Mouse (Mus musculus) gastrocnemius, postnatal 10 days (tissue): Measurements from ENCODE around the gene Brd4. TPM values are rescaled to one million over a fixed set of nuclear protein-coding genes. Genes with fewer than 3 reads are reported as not detected.

Experiments used
- DNase-seq: peaks from one replicate; pipeline ENCODE4 v3.0.0; 2021; ENCODE audit warnings: mixed read lengths
- long read RNA-seq, 2 experiments: library from polyadenylated mRNA; stranded (forward); transcript quantifications; one replicate each; pipeline ENCODE4 v2.0.0; 2021
- total RNA-seq, 2 experiments: library from RNA; stranded (reverse); gene quantifications; 2 replicates each; pipeline ENCODE4 v1.2.3; 2021

Brd4 gene
- total RNA-seq: 10 to 100 TPM; 55.4 to 70.2 TPM
- long read RNA-seq, experiment 1, partial matches to known transcripts: 6 of 16 reads
- long read RNA-seq, experiment 1, other reads (novel, unspliced or antisense): 9 of 16 reads
- long read RNA-seq, experiment 2, partial matches to known transcripts: 5 of 10 reads
- long read RNA-seq, experiment 2, other reads (novel, unspliced or antisense): 5 of 10 reads

- peak; percentile 89 for DNase-seq
These were observed at the start of gene Brd4 for GRCm38 (mm10) chr17:32284262-32285137. TSS of gene Brd4 (minus strand) at chr17:32284722.

GRCm38 (mm10) chr17:32333675-32334303, 49.3 kb upstream of the Brd4 start:
- DNase-seq: no peak

GRCm38 (mm10) chr17:32327501-32327900, 43.0 kb upstream of the Brd4 start:
- DNase-seq: no peak

GRCm38 (mm10) chr17:32322809-32323208, 38.3 kb upstream of the Brd4 start:
- no peak for DNase-seq

- no peak for DNase-seq
These were observed 37.3 kb upstream of the Brd4 start for GRCm38 (mm10) chr17:32321836-32322235.

GRCm38 (mm10) chr17:32321390-32321734, 36.8 kb upstream of the Brd4 start:
- DNase-seq: no peak

GRCm38 (mm10) chr17:32320597-32321389, 36.3 kb upstream of the Brd4 start, which contains the start of gene Akap8:
TSS of gene Akap8 (minus strand) at chr17:32321238.
- peak; percentile 93 for DNase-seq

GRCm38 (mm10) chr17:32319950-32320349, 35.4 kb upstream of the Brd4 start:
- DNase-seq: no peak

GRCm38 (mm10) chr17:32317708-32318107, 33.2 kb upstream of the Brd4 start:
- DNase-seq: no peak

GRCm38 (mm10) chr17:32317032-32317431, 32.5 kb upstream of the Brd4 start:
- DNase-seq: no peak

GRCm38 (mm10) chr17:32315560-32315959, 31.0 kb upstream of the Brd4 start:
- DNase-seq: no peak

GRCm38 (mm10) chr17:32313892-32314291, 29.4 kb upstream of the Brd4 start:
- DNase-seq: no peak

- no peak for DNase-seq
These were observed 28.3 kb upstream of the Brd4 start for GRCm38 (mm10) chr17:32312801-32313200.

GRCm38 (mm10) chr17:32307963-32308362, 23.4 kb upstream of the Brd4 start:
- DNase-seq: no peak

GRCm38 (mm10) chr17:32298125-32298524, 13.6 kb upstream of the Brd4 start:
- DNase-seq: no peak

- no peak for DNase-seq
These were observed 11.4 kb upstream of the Brd4 start for GRCm38 (mm10) chr17:32295901-32296300.

- no peak for DNase-seq
These were observed 10.6 kb upstream of the Brd4 start for GRCm38 (mm10) chr17:32295160-32295559.

- no peak for DNase-seq
These were observed 682 bp upstream of the Brd4 start for GRCm38 (mm10) chr17:32285138-32285670.

GRCm38 (mm10) chr17:32283771-32284221, 726 bp downstream of the Brd4 start:
- DNase-seq: peak; percentile 43

- peak; percentile 15 for DNase-seq
These were observed 1.2 kb downstream of the Brd4 start for GRCm38 (mm10) chr17:32283341-32283740.

GRCm38 (mm10) chr17:32281611-32282310, 2.8 kb downstream of the Brd4 start:
- no peak for DNase-seq
